Mouse (Mus musculus) forebrain, embryonic 15.5 days (tissue): ENCODE data around the gene Commd7. TPM values are rescaled to one million over a fixed set of nuclear protein-coding genes. Genes with fewer than 3 reads are reported as not detected.
A peak's percentile ranks its signal among the peaks of the same experiment; 100 is the strongest.
"Not testable (repeated sequence)": the region's sequence is repeated elsewhere in the genome, so short reads cannot be mapped to it uniquely, and the experiment has no call there.

ENCODE experiments used
- ATAC-seq: fragments of 200-750 bp; cut with Nextera tagmentation; replicated peaks from 2 replicates; pipeline ENCODE4 v1.8.0; 2017; ENCODE audit warnings: mild to moderate bottlenecking, moderate TSS enrichment, moderate library complexity
- H3K27ac ChIP-seq: fragments of 300-500 bp; sonication (generic); replicated peaks from 2 replicates; pipeline ENCODE4 v1.5.1; 2015; ENCODE audit warnings: mild to moderate bottlenecking, inconsistent platforms
- H3K27me3 ChIP-seq: fragments of 300-500 bp; sonication (generic); 2 replicates; pipeline ENCODE4 v1.6.1; 2015; ENCODE audit warnings: inconsistent platforms
- H3K36me3 ChIP-seq: fragments of 300-500 bp; sonication (generic); 2 replicates; pipeline ENCODE4 v1.6.1; 2015; ENCODE audit warnings: mild to moderate bottlenecking, inconsistent platforms
- H3K4me1 ChIP-seq: fragments of 300-500 bp; sonication (generic); 2 replicates; pipeline ENCODE4 v1.6.1; 2015; ENCODE audit warnings: inconsistent platforms
- H3K4me2 ChIP-seq: fragments of 300-500 bp; sonication (generic); replicated peaks from 2 replicates; pipeline ENCODE4 v1.6.1; 2015; ENCODE audit warnings: mild to moderate bottlenecking, inconsistent platforms
- H3K4me3 ChIP-seq: fragments of 300-500 bp; sonication (generic); 2 replicates; pipeline ENCODE4 v1.5.1; 2015; ENCODE audit warnings: mild to moderate bottlenecking, inconsistent platforms
- H3K9ac ChIP-seq: fragments of 300-500 bp; sonication (generic); replicated peaks from 2 replicates; pipeline ENCODE4 v1.6.1; 2015; ENCODE audit warnings: mild to moderate bottlenecking, inconsistent platforms
- H3K9me3 ChIP-seq: fragments of 300-500 bp; sonication (generic); 2 replicates; pipeline ENCODE4 v1.6.1; 2016; ENCODE audit warnings: inconsistent platforms
- WGBS: fragments of 180-500 bp; shearing (Covaris S2); methylation state at CpG from one replicate; pipeline ENCODE4 v1.1.7; 2015; ENCODE audit warnings: mixed read lengths; 5-methylcytosine and 5-hydroxymethylcytosine counted together
- polyA plus RNA-seq: library from polyadenylated mRNA; unstranded; fragments of >200 nt; fragmentation: Nextera tagmentation; extraction: Ambion mirVana; gene quantifications from 2 replicates; pipeline ENCODE4 v1.2.1, GENCODE M21; 2015

The Commd7 gene
- 98.7 and 104 TPM in 2 replicates for polyA plus RNA-seq

- H3K36me3 ChIP-seq, result peaks cover 15% of the 10 kb centered on the region
- peak within 1 kb of the TSS; percentile 99 for H3K4me3 ChIP-seq
These were observed at the start of gene Commd7 for GRCm38 (mm10) chr2:153631976-153632870. TSS of gene Commd7 (minus strand) at chr2:153632781.

GRCm38 (mm10) chr2:153679959-153680358 is 47.4 kb upstream of the Commd7 start:
- no peaks in the 10 kb centered on the region for H3K9me3 ChIP-seq
- H3K27me3 ChIP-seq, result no peaks in the 10 kb centered on the region
- H3K27ac ChIP-seq, result no peak overlapping the region
- no peak overlapping the region for H3K4me3 ChIP-seq
- no peaks in the 10 kb centered on the region for H3K36me3 ChIP-seq
- 100% methylated on average over 1 of the region's 1 CpGs for WGBS
- ATAC-seq, result no peak
- no peak overlapping the region for H3K9ac ChIP-seq
- H3K4me1 ChIP-seq, result no peaks in the 10 kb centered on the region
- no peak overlapping the region for H3K4me2 ChIP-seq

More at GRCm38 (mm10) chr2:153631976-153632870, at the start of gene Commd7:
- Histone ChIP-seq H3K9ac (peak within 1 kb of the TSS; percentile 98), H3K27ac (peak within 1 kb of the TSS; percentile 92), H3K4me1 (peaks cover 22% of the 10 kb centered on the region), H3K9me3 (no peaks in the 10 kb centered on the region), H3K27me3 (no peaks in the 10 kb centered on the region), H3K4me2 (peak within 1 kb of the TSS; percentile 71)
- peak; percentile 91 for ATAC-seq
- 6% methylated on average over 53 of the region's 53 CpGs for WGBS

GRCm38 (mm10) chr2:153677550-153677949 is 45.0 kb upstream of the Commd7 start:
- 85% methylated on average over 7 of the region's 7 CpGs for WGBS
- H3K4me3 ChIP-seq, result no peak overlapping the region
- no peaks in the 10 kb centered on the region for H3K36me3 ChIP-seq
- no peak for ATAC-seq
- H3K9ac ChIP-seq, result no peak overlapping the region
- no peak overlapping the region for H3K27ac ChIP-seq
- no peaks in the 10 kb centered on the region for H3K27me3 ChIP-seq
- H3K4me2 ChIP-seq, result no peak overlapping the region
- no peaks in the 10 kb centered on the region for H3K9me3 ChIP-seq
- H3K4me1 ChIP-seq, result no peaks in the 10 kb centered on the region

DNA sequence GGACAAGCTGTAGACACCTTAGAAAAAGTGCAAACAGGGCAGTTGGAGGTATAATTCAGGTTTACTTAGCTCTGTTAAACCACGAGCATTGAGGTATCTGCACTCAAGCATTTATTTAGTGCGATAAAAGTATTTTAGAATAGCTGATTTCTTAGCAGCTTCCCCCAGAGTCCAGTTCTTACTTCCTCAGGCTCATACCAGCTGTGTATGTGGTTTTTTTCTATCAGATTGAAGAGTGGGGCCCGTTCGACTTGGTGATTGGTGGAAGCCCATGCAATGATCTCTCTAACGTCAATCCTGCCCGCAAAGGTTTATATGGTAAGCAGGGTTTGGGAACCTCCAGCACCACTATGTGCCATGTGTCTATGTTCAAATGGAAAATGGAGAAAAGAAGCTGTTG is 44.4 kb upstream of the Commd7 start:
- no peak overlapping the region for H3K4me2 ChIP-seq
- WGBS, result 95% methylated on average over 6 of the region's 6 CpGs
- ATAC-seq, result no peak
- no peak overlapping the region for H3K4me3 ChIP-seq
- H3K27me3 ChIP-seq, result no peaks in the 10 kb centered on the region
- H3K4me1 ChIP-seq, result no peaks in the 10 kb centered on the region
- no peak overlapping the region for H3K27ac ChIP-seq
- H3K36me3 ChIP-seq, result no peaks in the 10 kb centered on the region
- no peaks in the 10 kb centered on the region for H3K9me3 ChIP-seq
- H3K9ac ChIP-seq, result no peak overlapping the region

DNA sequence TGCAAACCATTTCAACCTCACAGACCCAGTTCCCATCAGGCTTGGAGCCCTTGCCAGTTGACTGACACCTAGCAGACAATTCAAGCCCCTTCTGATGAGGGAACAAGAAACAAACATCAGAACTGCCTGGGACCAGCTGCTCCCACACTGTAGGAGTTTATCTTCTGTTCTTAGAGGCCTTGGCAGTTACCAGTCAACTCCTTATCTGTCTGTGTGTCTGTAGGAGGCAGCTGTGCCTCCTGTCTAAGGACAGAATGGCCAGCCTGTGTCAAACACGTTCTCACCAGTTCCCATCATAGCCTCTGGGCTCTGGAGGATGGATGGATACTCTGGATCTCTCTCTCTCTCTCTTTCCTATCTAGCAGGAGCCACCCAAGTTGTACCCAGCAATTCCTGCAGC is 42.8 kb upstream of the Commd7 start:
- H3K9ac ChIP-seq, ATAC-seq, H3K4me3 ChIP-seq, H3K27ac ChIP-seq, H3K36me3 ChIP-seq, H3K4me2 ChIP-seq, H3K9me3 ChIP-seq, H3K27me3 ChIP-seq, H3K4me1 ChIP-seq: not testable (repeated sequence)
- 75% methylated on average over 1 of the region's 1 CpGs for WGBS

GRCm38 (mm10) chr2:153672619-153673018 is 40.0 kb upstream of the Commd7 start:
- Histone ChIP-seq H3K9me3 (no peaks in the 10 kb centered on the region), H3K4me2 (no peak overlapping the region), H3K4me3 (no peak overlapping the region), H3K4me1 (no peaks in the 10 kb centered on the region), H3K27me3 (no peaks in the 10 kb centered on the region), H3K9ac (no peak overlapping the region), H3K27ac (no peak overlapping the region), H3K36me3 (no peaks in the 10 kb centered on the region)
- 98% methylated on average over 2 of the region's 2 CpGs for WGBS
- ATAC-seq, result no peak

GRCm38 (mm10) chr2:153670111-153670510 is 37.5 kb upstream of the Commd7 start:
- H3K4me1 ChIP-seq, result no peaks in the 10 kb centered on the region
- no peaks in the 10 kb centered on the region for H3K36me3 ChIP-seq
- H3K27ac ChIP-seq, result no peak overlapping the region
- H3K9ac ChIP-seq, result no peak overlapping the region
- ATAC-seq, result no peak
- H3K4me3 ChIP-seq, result no peak overlapping the region
- no peaks in the 10 kb centered on the region for H3K27me3 ChIP-seq
- H3K9me3 ChIP-seq, result no peaks in the 10 kb centered on the region
- H3K4me2 ChIP-seq, result no peak overlapping the region
- WGBS, result 39% methylated on average over 5 of the region's 5 CpGs

- no peaks in the 10 kb centered on the region for H3K9me3 ChIP-seq
- no peak overlapping the region for H3K4me2 ChIP-seq
- H3K4me1 ChIP-seq, result no peaks in the 10 kb centered on the region
- WGBS, result 58% methylated on average over 7 of the region's 7 CpGs
- H3K27me3 ChIP-seq, result no peaks in the 10 kb centered on the region
- H3K4me3 ChIP-seq, result no peak overlapping the region
- H3K36me3 ChIP-seq, result no peaks in the 10 kb centered on the region
- ATAC-seq, result peak; percentile 82
- H3K27ac ChIP-seq, result no peak overlapping the region
- no peak overlapping the region for H3K9ac ChIP-seq
These were observed 36.3 kb upstream of the Commd7 start for GRCm38 (mm10) chr2:153668754-153669376.

DNA sequence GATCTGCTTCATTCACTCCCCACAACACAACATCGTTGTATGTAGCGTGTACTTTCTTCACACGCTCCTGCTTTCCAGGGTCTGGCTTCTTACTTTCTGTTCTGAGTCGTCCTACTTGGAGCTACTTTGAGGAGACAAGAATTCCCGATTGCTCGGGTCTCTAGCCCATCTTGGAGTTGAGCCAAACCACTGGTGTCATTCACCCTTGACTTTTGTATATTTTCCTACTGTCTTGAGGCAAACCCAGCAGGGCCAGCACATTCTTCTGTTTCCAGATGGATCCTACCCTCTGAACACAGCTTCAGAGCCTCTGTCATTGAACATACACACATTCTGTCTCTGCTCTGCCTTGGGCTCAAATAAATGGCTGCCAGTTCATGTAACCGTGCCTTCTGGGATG is 32.8 kb upstream of the Commd7 start:
- Histone ChIP-seq H3K36me3 (no peaks in the 10 kb centered on the region), H3K4me1 (no peaks in the 10 kb centered on the region), H3K27ac (no peak overlapping the region), H3K27me3 (no peaks in the 10 kb centered on the region), H3K9me3 (no peaks in the 10 kb centered on the region), H3K9ac (no peak overlapping the region), H3K4me2 (no peak overlapping the region), H3K4me3 (no peak overlapping the region)
- ATAC-seq, result no peak
- 90% methylated on average over 7 of the region's 7 CpGs for WGBS

DNA sequence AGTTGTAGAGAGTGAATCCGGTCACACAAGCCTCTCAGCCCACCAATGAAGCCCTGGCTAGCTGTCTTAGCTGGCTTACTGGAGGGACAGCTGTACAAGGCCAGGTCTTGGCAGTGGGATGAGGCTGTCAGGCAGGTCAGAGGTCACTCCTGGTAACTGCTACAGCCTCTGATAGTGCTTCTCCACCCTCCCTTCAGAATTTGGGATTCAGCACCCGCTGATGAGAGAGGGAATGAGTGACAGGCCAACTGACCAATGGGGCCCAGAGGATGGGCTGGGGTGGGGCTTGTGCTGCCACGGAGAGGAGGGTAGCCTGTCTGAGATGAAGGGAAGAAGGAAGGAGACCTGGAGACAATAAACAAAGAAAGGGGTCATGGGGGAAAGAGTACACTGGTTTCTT is 28.0 kb upstream of the Commd7 start:
- Histone ChIP-seq H3K9ac (no peak overlapping the region), H3K36me3 (no peaks in the 10 kb centered on the region), H3K27me3 (no peaks in the 10 kb centered on the region), H3K4me1 (no peaks in the 10 kb centered on the region), H3K4me2 (no peak overlapping the region), H3K9me3 (no peaks in the 10 kb centered on the region), H3K27ac (no peak overlapping the region), H3K4me3 (no peak overlapping the region)
- WGBS, result 51% methylated on average over 3 of the region's 3 CpGs
- ATAC-seq, result no peak

GRCm38 (mm10) chr2:153657659-153658058 is 25.1 kb upstream of the Commd7 start:
- H3K27me3 ChIP-seq, H3K9ac ChIP-seq, H3K27ac ChIP-seq, H3K4me2 ChIP-seq, ATAC-seq, H3K9me3 ChIP-seq, H3K4me3 ChIP-seq, H3K36me3 ChIP-seq, H3K4me1 ChIP-seq: not testable (repeated sequence)
- 88% methylated on average over 8 of the region's 8 CpGs for WGBS

- Histone ChIP-seq H3K27me3 (peaks cover 4% of the 10 kb centered on the region; the same call in 1 of the 2 replicates), H3K4me1 (peaks cover 16% of the 10 kb centered on the region), H3K27ac (no peak overlapping the region), H3K4me3 (no peak overlapping the region), H3K9ac (no peak overlapping the region), H3K9me3 (no peaks in the 10 kb centered on the region), H3K4me2 (no peak overlapping the region), H3K36me3 (no peaks in the 10 kb centered on the region)
- ATAC-seq, result no peak
- WGBS, result 67% methylated on average over 3 of the region's 3 CpGs
These were observed 19.1 kb upstream of the Commd7 start for GRCm38 (mm10) chr2:153651681-153652080.
